Mouse (Mus musculus) midbrain, embryonic 10.5 days (tissue): Measurements from ENCODE around the gene Olfr1428. TPM values are rescaled to one million over a fixed set of nuclear protein-coding genes. Genes with fewer than 3 reads are reported as not detected.

Experiments
- polyA plus RNA-seq: library from polyadenylated mRNA; unstranded; fragments of >200 nt; fragmentation: Nextera tagmentation; extraction: Ambion mirVana; gene quantifications from 2 replicates; pipeline ENCODE4 v1.2.1, GENCODE M21; 2016

Gene Olfr1428
- polyA plus RNA-seq, 1 experiment from 2014 or later, result not detected

Other genes with a start within 250 kb of the Olfr1428 start
- not detected in 2 replicates for gene Olfr1419, start 240.8 kb downstream of the Olfr1428 start, polyA plus RNA-seq
- not detected in 2 replicates for gene Olfr1420, start 229.3 kb downstream of the Olfr1428 start, polyA plus RNA-seq
- 23.5 and 24.3 TPM in 2 replicates for gene Patl1, start 203.5 kb downstream of the Olfr1428 start, polyA plus RNA-seq
- gene Osbp, start 150.0 kb downstream of the Olfr1428 start, polyA plus RNA-seq, result 2.7 and 2.9 TPM in 2 replicates
- gene Olfr1423, start 74.6 kb downstream of the Olfr1428 start, polyA plus RNA-seq, result 0.02 TPM in 1 of 2 replicates, not detected in the other
- not detected in 2 replicates for gene Olfr1424, start 53.2 kb downstream of the Olfr1428 start, polyA plus RNA-seq
- gene Olfr1425, start 38.2 kb downstream of the Olfr1428 start, polyA plus RNA-seq, result not detected in 2 replicates
- not detected in 2 replicates for gene Olfr1426, start 23.9 kb downstream of the Olfr1428 start, polyA plus RNA-seq
- not detected in 2 replicates for gene Olfr1427, start 12.6 kb downstream of the Olfr1428 start, polyA plus RNA-seq
- not detected in 2 replicates for gene Olfr76, start 7.3 kb upstream of the Olfr1428 start, polyA plus RNA-seq
- gene Olfr1555-ps1, start 54.2 kb upstream of the Olfr1428 start, polyA plus RNA-seq, result not detected in 2 replicates
- not detected in 2 replicates for gene Olfr1431, start 84.7 kb upstream of the Olfr1428 start, polyA plus RNA-seq
- not detected in 2 replicates for gene Olfr1432, start 116.7 kb upstream of the Olfr1428 start, polyA plus RNA-seq
- gene Olfr262, start 125.8 kb upstream of the Olfr1428 start, polyA plus RNA-seq, result not detected in 2 replicates
- not detected in 2 replicates for gene Olfr235, start 145.1 kb upstream of the Olfr1428 start, polyA plus RNA-seq
- gene Olfr1434, start 164.0 kb upstream of the Olfr1428 start, polyA plus RNA-seq, result not detected in 2 replicates
- gene Olfr1436, start 183.2 kb upstream of the Olfr1428 start, polyA plus RNA-seq, result not detected in 2 replicates
- not detected in 2 replicates for gene Olfr1437, start 209.2 kb upstream of the Olfr1428 start, polyA plus RNA-seq
- not detected in 2 replicates for gene Olfr1438-ps1, start 220.0 kb upstream of the Olfr1428 start, polyA plus RNA-seq